Mouse (Mus musculus): ENCODE measurements around the gene Lyz2.

GRCm38 (mm10) chr10:117288197-117289033, 6.3 kb upstream of the Lyz2 start:
- no peak for TF ChIP-seq POLR2A (IDR thresholded peaks at IDR 0.05; ENCODE audit: borderline replicate concordance, extremely low read depth, low read depth, low read length)
- no peak for TF ChIP-seq CTCF (IDR thresholded peaks at IDR 0.05; ENCODE audit: insufficient read depth, low read length)
